Mouse (Mus musculus): ENCODE measurements around the gene Maea. TPM values are rescaled to one million over a fixed set of nuclear protein-coding genes. Genes with fewer than 3 reads are reported as not detected.

The Maea gene
- polyA plus RNA-seq (2012; rRNA removed), result 43.7 and 48.4 TPM in 2 replicates

DNA sequence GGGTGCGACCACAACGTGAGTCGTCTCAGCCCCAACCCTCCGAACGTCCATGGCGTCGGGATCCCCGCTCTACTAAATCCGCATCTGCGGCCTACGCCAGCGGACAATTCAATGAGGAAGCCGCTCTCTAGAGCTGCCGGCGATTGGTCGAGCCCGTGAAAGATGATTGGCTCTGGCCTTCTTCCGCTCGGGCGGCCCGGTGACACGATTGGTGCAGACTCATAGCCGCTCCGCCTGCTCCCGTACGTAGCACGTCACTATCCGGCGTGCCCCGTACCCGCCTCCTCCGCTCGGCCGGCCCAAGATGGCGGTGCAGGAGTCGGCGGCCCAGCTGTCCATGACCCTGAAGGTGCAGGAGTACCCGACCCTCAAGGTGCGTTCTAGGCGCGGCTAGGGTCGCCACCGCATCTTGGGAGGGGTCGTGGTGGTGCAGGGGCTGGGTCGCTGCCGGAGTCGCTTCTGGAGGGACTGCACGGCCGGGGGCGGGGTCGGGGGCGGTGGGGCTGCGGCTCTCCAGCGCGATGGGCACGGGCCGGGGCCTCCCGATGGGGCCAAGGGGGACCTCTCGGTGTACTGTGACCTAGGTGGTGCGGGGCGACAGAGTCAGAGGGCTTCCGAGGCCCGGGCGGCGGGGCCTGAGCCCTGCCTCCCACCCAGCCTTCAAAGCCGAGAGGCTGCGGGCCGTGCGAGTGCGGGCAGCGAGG, at the start of gene Maea:
Gene Maea (plus strand): TSS at position 237 of the 704 bp plus-strand sequence.

GRCm38 (mm10) chr5:33378302-33378854, 43.1 kb downstream of the Maea start, which contains the start of gene Uvssa:
TSS of gene Uvssa (plus strand) at chr5:33378549.

Other genes with a start within 250 kb of the Maea start
- gene Slc5a1, start 231.3 kb upstream of the Maea start, polyA plus RNA-seq (2012; rRNA removed), result not detected in 2 replicates
- 6.2 and 7.2 TPM in 2 replicates for gene Spon2, start 117.1 kb upstream of the Maea start, polyA plus RNA-seq (2012; rRNA removed)
- 96.7 and 100 TPM in 2 replicates for gene Ctbp1, start 60.5 kb upstream of the Maea start, polyA plus RNA-seq (2012; rRNA removed)
- gene Uvssa, start 43.0 kb downstream of the Maea start, polyA plus RNA-seq (2012; rRNA removed), result 2.3 and 2.6 TPM in 2 replicates
- gene Nkx1-1, start 98.5 kb downstream of the Maea start, polyA plus RNA-seq (2012; rRNA removed), result not detected in 2 replicates

All from liver, embryonic 14 days (tissue).